Mouse (Mus musculus) lung, embryonic 15.5 days (tissue): ENCODE measurements around the gene Susd6. TPM values are rescaled to one million over a fixed set of nuclear protein-coding genes. Genes with fewer than 3 reads are reported as not detected.

Experiments used
- ATAC-seq: fragments of 200-750 bp; cut with Nextera tagmentation; 2 replicates; pipeline ENCODE4 v1.8.0; 2017; ENCODE audit warnings: moderate number of reproducible peaks, borderline replicate concordance; ENCODE audit not compliant: low FRiP score, low TSS enrichment; ENCODE audit errors: extremely low read depth
- H3K27ac ChIP-seq: fragments of 300-500 bp; sonication (generic); 2 replicates; pipeline ENCODE4 v1.5.1; 2015; ENCODE audit warnings: moderate library complexity, mild to moderate bottlenecking, inconsistent platforms
- H3K27me3 ChIP-seq: fragments of 300-500 bp; sonication (generic); 2 replicates; pipeline ENCODE4 v1.6.1; 2015; ENCODE audit warnings: inconsistent platforms
- H3K36me3 ChIP-seq: fragments of 300-500 bp; sonication (generic); 2 replicates; pipeline ENCODE4 v1.6.1; 2015; ENCODE audit warnings: inconsistent platforms
- H3K4me1 ChIP-seq: fragments of 300-500 bp; sonication (generic); 2 replicates; pipeline ENCODE4 v1.6.1; 2015; ENCODE audit warnings: inconsistent platforms
- H3K4me2 ChIP-seq: fragments of 300-500 bp; sonication (generic); 2 replicates; pipeline ENCODE4 v1.6.1; 2015; ENCODE audit warnings: inconsistent platforms, mild to moderate bottlenecking, moderate library complexity
- H3K4me3 ChIP-seq: fragments of 300-500 bp; sonication (generic); 2 replicates; pipeline ENCODE4 v1.5.1; 2015; ENCODE audit warnings: mild to moderate bottlenecking, inconsistent platforms
- H3K9ac ChIP-seq: fragments of 300-500 bp; sonication (generic); 2 replicates; pipeline ENCODE4 v1.6.1; 2015; ENCODE audit warnings: inconsistent platforms
- H3K9me3 ChIP-seq: fragments of 300-500 bp; sonication (generic); 2 replicates; pipeline ENCODE4 v1.6.1; 2016; ENCODE audit warnings: inconsistent platforms
- WGBS: fragments of 180-500 bp; shearing (Covaris S2); methylation state at CpG from one replicate; pipeline ENCODE4 v1.1.7; 2015; 5-methylcytosine and 5-hydroxymethylcytosine counted together
- polyA plus RNA-seq: library from polyadenylated mRNA; unstranded; fragments of >200 nt; fragmentation: Nextera tagmentation; extraction: Ambion mirVana; gene quantifications from 2 replicates; pipeline ENCODE4 v1.2.1, GENCODE M21; 2015

Susd6 gene
- polyA plus RNA-seq, 1 experiment from 2014 or later = 17.3 TPM

DNA sequence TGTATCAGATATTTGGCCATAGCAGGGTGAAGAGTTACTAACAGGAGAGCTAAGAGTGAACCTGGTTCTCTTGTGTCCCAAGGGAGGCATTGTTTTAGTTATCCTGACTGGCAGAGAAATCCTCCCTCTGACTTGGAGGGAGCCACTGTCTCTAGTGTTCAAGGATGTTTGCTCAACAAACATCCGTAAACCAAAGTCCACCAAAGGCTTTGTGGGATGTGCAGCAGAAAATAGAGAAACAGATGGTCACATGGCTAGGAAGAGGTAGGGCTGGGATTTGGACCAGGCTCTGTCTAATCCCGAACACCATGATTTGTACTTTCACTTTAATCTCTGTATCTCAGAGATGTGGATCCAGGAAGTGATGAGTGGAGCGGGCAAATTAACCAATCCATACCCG lies 26.2 kb upstream of the Susd6 start:
- Histone ChIP-seq H3K4me1 (peaks cover 16% of the 10 kb centered on the region), H3K9me3 (no peaks in the 10 kb centered on the region), H3K36me3 (no peaks in the 10 kb centered on the region), H3K4me2 (no peak overlapping the region), H3K27me3 (peaks cover 29% of the 10 kb centered on the region), H3K4me3 (no peak overlapping the region), H3K9ac (no peak overlapping the region), H3K27ac (no peak overlapping the region)
- no peak for ATAC-seq
- WGBS = 61% methylated on average over 4 of the region's 4 CpGs

DNA sequence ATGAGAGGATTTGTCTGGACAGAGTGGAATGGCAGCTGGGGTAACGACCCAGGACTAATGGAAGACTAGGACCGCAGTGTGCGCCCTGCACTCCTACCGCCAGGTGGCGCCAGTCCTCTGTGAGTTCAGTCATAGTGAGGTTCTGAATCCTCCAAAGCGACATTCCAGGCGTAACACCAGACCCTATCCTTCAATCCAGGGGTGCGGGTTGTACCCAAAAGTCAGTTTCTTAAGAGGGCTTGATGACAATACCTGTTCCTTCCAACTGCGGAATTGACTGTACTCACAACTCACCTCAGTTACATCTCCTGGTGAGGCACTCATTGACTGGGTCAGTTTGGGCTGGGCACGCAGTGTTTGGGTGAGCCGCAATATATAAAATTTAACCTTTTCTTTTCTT lies 20.6 kb upstream of the Susd6 start:
- Histone ChIP-seq H3K9ac (no peak overlapping the region), H3K27me3 (no peaks in the 10 kb centered on the region), H3K4me1 (no peaks in the 10 kb centered on the region), H3K4me3 (no peak overlapping the region), H3K36me3 (no peaks in the 10 kb centered on the region), H3K27ac (no peak overlapping the region), H3K9me3 (no peaks in the 10 kb centered on the region), H3K4me2 (0 out of 2 replicates have a peak overlapping the region, but pooled peaks have one; percentile 16)
- peak; percentile 85; the same call in 1 of the 2 replicates for ATAC-seq
- WGBS = 20% methylated on average over 11 of the region's 11 CpGs

DNA sequence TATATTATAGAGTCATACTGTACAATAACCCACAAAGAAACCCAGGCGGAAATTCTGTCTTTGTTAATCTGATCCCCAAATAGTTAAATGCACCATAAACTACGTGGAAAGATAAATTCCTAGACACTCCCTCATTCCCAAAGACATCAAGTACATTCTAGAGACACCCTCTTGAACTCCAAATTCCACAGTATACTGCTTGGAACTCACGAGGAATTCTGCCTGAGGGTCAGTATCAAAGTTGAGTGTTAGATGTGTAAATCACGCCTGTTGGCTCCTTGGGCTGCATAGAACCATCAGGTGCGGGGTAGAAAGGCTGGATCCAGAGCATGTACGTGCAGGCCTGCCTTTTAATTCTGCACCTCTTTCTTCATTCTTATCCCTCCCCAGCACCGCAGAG lies 15.5 kb upstream of the Susd6 start:
- Histone ChIP-seq H3K4me1 (no peaks in the 10 kb centered on the region), H3K9ac (no peak overlapping the region), H3K4me3 (no peak overlapping the region), H3K36me3 (no peaks in the 10 kb centered on the region), H3K27ac (no peak overlapping the region), H3K4me2 (no peak overlapping the region), H3K9me3 (no peaks in the 10 kb centered on the region), H3K27me3 (no peaks in the 10 kb centered on the region)
- no peak for ATAC-seq
- 46% methylated on average over 7 of the region's 7 CpGs for WGBS

DNA sequence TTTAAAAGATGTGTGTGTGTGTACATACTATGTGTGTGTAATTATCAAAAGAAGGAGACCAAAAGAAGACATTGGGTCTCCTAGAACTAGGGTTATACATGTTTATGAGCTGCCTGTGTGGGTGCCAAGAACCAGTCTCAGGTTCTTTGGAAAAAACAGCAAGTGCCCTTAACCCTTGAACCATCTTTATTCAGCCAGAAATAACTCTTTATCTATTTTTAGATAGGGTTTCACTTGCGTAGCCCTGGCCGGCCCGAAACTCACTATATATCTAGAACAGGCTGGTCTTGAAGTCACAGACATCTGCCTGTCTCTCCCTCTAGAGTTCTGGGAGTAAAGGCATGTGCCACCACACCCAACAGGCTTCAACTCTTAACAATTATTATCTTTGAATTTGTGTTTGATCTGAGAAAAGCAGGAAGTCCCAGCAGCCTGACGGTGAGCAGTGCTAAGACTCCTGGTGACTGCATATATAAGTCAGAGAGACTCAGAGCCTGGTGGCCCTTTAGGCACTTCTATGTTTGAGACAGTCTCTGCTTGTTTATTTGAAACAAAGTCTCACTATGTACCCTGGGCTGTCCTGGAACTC lies 14.2 kb upstream of the Susd6 start:
- Histone ChIP-seq H3K9me3 (no peaks in the 10 kb centered on the region), H3K4me1 (no peaks in the 10 kb centered on the region), H3K4me2 (no peak overlapping the region), H3K27me3 (no peaks in the 10 kb centered on the region), H3K27ac (no peak overlapping the region), H3K4me3 (no peak overlapping the region), H3K9ac (no peak overlapping the region), H3K36me3 (no peaks in the 10 kb centered on the region)
- ATAC-seq = no peak
- 61% methylated on average over 4 of the region's 4 CpGs for WGBS

DNA sequence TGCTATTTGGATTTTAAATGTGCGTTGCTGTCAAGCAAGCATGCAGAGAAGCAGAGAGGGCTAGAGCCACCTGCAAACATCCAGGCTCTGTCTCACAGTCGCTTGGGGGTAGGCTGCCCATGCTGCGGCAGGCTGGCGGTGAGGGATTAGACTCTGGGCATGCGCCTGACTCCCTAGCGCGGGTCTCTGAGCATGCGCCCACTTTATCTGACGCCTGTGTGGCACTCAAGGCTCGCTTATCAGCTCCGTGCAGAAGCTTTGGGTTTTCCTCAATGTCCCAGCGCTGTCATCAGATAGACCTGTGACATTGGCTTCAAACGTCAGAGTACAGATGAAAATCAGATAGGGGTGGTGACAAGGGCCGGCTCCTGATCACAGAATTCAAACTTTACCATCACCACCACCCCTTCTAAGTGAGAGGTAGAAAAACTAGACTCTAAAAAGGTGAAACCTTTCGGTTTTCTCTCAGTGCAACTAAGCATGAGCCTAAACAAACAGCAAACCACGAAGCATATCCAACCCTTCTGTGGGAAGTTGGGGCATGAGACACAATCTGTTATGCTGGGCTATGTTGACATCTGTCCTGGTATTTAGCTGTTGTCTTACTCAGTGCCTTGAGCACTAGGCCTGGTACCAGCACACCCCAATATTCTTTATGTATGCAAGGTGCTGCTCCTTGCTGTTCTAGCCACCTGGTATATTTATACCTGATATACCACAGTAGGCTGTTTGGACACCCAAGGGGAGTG lies 11.9 kb upstream of the Susd6 start:
- Histone ChIP-seq H3K4me2 (no peak overlapping the region), H3K9me3 (no peaks in the 10 kb centered on the region), H3K36me3 (no peaks in the 10 kb centered on the region), H3K4me1 (no peaks in the 10 kb centered on the region), H3K27me3 (no peaks in the 10 kb centered on the region), H3K27ac (no peak overlapping the region), H3K4me3 (no peak overlapping the region), H3K9ac (no peak overlapping the region)
- WGBS = 61% methylated on average over 16 of the region's 16 CpGs
- ATAC-seq = peak; percentile 62; the same call in 1 of the 2 replicates

DNA sequence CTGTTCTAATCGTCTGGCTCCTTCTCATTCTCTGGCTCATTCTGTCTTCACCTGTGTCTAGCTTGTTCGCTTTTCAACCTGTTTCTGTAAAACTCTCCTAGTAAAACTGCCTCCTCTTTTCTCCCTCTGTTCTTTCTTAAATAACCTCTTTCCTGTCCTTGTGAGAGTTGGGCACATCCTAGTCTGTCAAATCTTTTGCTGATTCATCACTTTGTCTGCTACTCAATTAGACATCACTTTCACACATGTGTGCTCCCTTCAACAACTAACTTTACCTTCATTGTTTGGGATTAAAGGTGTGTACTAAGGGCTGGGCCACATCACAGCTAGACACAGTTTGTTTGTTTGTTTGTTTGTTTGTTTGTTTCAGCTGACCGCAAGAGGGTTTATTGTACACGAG lies 10.6 kb upstream of the Susd6 start:
- H3K9me3 ChIP-seq = no peaks in the 10 kb centered on the region
- H3K4me3 ChIP-seq = no peak overlapping the region
- WGBS = 83% methylated on average over 4 of the region's 4 CpGs
- H3K9ac ChIP-seq = no peak overlapping the region
- no peak overlapping the region for H3K27ac ChIP-seq
- ATAC-seq = no peak
- H3K27me3 ChIP-seq = no peaks in the 10 kb centered on the region
- H3K36me3 ChIP-seq = no peaks in the 10 kb centered on the region
- H3K4me2 ChIP-seq = no peak overlapping the region
- no peaks in the 10 kb centered on the region for H3K4me1 ChIP-seq

DNA sequence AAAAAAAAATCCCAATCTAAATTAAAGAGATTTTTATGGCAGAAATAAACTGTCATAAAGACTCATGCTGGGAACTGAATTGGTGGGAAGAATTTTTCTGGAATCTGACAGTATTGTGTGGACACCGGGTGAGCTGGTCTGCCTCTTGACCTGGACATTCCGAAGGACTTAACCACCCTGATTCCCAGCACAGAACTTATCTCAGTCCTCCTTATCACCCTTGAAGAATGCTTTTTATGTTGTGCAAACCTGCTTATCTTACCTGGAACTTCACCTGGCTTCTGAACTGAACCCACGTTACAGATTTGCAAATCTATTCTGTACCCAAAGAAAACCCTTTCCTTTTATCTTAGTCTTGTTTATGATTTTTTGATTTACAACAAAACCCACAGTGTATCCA lies 8.1 kb upstream of the Susd6 start:
- no peak for ATAC-seq
- Histone ChIP-seq H3K27ac (no peak overlapping the region), H3K27me3 (no peaks in the 10 kb centered on the region), H3K4me2 (no peak overlapping the region), H3K36me3 (no peaks in the 10 kb centered on the region), H3K4me1 (no peaks in the 10 kb centered on the region), H3K4me3 (no peak overlapping the region), H3K9ac (no peak overlapping the region), H3K9me3 (no peaks in the 10 kb centered on the region)
- 42% methylated on average over 3 of the region's 3 CpGs for WGBS

DNA sequence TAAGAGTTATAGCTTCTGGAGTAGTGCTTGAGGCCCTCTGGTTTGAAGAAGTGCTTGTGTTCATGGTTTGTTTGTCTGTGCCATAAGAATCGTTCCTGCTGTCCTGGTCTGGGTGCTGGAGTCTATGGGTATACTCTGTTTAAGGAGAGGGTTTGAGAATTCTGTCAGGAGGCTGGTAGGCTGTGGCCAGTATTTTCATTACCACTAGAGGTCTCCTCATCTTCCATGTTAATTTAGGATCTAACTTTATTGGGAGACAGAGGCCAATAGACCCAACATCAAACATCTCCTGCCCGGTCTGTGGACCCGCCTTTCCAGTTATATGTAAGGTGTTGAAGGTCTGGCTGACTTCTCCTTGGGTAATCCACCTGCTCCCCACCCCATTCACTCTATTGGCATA lies 7.4 kb upstream of the Susd6 start:
- H3K4me1 ChIP-seq = no peaks in the 10 kb centered on the region
- ATAC-seq = no peak
- no peak overlapping the region for H3K9ac ChIP-seq
- H3K9me3 ChIP-seq = no peaks in the 10 kb centered on the region
- no peak overlapping the region for H3K27ac ChIP-seq
- no peaks in the 10 kb centered on the region for H3K36me3 ChIP-seq
- H3K4me3 ChIP-seq = no peak overlapping the region
- no peaks in the 10 kb centered on the region for H3K27me3 ChIP-seq
- no peak overlapping the region for H3K4me2 ChIP-seq
- WGBS = 22% methylated on average over 3 of the region's 3 CpGs

DNA sequence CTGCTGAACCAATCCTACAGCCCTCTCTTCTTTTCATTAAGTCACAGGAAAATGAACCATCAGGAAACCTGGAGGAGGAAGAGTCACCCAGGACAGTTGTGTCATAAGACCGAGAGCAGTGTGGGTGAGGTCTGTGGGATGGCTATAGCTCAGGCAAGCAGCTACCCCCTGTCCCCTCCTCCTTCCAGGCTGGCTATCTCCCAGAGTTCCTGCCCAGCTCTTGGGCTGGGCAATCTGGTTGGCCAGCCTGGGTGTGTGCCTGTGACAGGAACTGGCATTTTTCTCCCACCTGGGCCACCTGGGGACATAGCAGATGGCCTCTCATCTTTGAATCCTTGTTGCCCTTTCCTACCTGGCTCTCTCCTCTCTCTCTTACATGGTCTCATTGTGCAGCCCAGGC lies 6.4 kb upstream of the Susd6 start:
- Histone ChIP-seq H3K9me3 (no peaks in the 10 kb centered on the region), H3K4me2 (no peak overlapping the region), H3K4me3 (no peak overlapping the region), H3K27ac (no peak overlapping the region), H3K9ac (no peak overlapping the region), H3K4me1 (no peaks in the 10 kb centered on the region), H3K36me3 (no peaks in the 10 kb centered on the region), H3K27me3 (no peaks in the 10 kb centered on the region)
- no peak for ATAC-seq
- 67% methylated on average over 1 of the region's 1 CpGs for WGBS

DNA sequence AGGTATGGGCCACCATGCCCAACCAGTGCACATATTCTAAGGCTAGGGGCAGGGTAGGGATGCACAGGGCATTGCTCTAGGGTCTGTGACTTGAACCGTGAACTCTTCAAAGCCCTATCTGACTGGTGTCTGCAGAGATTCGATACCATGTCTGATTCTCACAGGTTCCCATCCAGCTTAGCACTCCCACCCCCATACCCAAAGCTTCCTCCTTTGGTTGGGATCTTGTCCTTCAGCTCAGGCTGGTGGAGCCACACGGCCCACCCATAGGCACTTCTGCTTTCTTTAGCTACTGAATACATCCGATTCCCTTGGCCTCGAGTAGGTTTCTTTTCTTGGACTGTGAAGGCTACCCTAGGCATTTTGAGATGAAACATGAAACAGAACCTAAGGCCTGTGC lies 5.3 kb upstream of the Susd6 start:
- WGBS = 84% methylated on average over 5 of the region's 5 CpGs
- no peak overlapping the region for H3K9ac ChIP-seq
- no peak for ATAC-seq
- no peak overlapping the region for H3K27ac ChIP-seq
- H3K36me3 ChIP-seq = no peaks in the 10 kb centered on the region
- H3K4me1 ChIP-seq = peaks cover 5% of the 10 kb centered on the region
- no peak overlapping the region for H3K4me3 ChIP-seq
- H3K9me3 ChIP-seq = no peaks in the 10 kb centered on the region
- H3K27me3 ChIP-seq = no peaks in the 10 kb centered on the region
- no peak overlapping the region for H3K4me2 ChIP-seq

DNA sequence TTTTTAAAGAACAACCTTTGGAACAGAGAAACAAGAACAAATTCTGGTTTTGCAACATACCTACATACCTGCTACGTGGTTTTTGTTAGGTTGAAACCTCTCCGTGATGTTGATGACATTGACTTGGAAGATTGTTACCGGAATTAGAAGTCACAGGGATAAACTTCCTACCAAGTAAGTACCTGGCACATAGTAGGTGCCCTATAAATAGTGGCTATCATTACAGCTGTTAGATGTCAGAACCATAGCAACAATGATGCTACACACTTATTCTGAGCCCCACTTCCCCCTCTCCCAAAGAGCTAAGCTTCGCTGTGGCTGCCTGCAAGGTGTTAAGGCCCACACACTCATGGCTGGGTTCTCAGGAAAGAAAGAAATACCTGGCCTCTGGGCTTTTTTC lies 4.7 kb upstream of the Susd6 start:
- H3K4me2 ChIP-seq = no peak overlapping the region
- no peaks in the 10 kb centered on the region for H3K9me3 ChIP-seq
- no peaks in the 10 kb centered on the region for H3K36me3 ChIP-seq
- 87% methylated on average over 4 of the region's 4 CpGs for WGBS
- no peak overlapping the region for H3K27ac ChIP-seq
- no peak overlapping the region for H3K4me3 ChIP-seq
- ATAC-seq = no peak
- no peaks in the 10 kb centered on the region for H3K27me3 ChIP-seq
- H3K9ac ChIP-seq = no peak overlapping the region
- peaks cover 5% of the 10 kb centered on the region for H3K4me1 ChIP-seq

DNA sequence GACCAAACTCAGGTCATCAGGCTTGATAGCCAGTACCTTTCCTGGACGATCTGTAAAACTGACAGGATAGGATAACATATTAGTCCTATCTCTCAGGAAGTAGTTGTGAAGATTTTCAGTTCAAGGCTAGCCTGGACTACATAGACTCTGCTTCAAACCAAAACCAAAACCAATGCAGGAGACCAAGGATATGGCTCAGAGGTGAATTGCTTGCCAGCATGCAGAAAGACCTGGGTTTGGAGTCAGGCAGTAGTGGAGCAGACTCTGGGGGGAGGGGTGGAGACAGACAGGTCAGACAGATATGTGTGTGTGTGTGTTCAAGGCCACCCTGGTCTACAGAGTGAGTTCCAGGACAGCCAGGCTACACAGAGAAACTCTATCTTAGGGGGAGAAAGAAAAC lies 3.7 kb upstream of the Susd6 start:
- H3K4me2 ChIP-seq = no peak overlapping the region
- H3K4me3 ChIP-seq = no peak overlapping the region
- H3K9me3 ChIP-seq = no peaks in the 10 kb centered on the region
- H3K27ac ChIP-seq = no peak overlapping the region
- 64% methylated on average over 1 of the region's 1 CpGs for WGBS
- ATAC-seq = no peak
- H3K9ac ChIP-seq = no peak overlapping the region
- H3K4me1 ChIP-seq = peaks cover 5% of the 10 kb centered on the region
- H3K27me3 ChIP-seq = no peaks in the 10 kb centered on the region
- H3K36me3 ChIP-seq = no peaks in the 10 kb centered on the region
